Mouse (Mus musculus) spleen, adult 2 months (tissue): ENCODE measurements around the gene Gpr156.

Source experiments
- CTCF ChIP-seq: fragments of 200-500 bp; IDR thresholded peaks from 2 replicates; pipeline ENCODE4 v1.5.1; 2011; ENCODE audit warnings: mild to moderate bottlenecking, inconsistent platforms; ENCODE audit not compliant: insufficient read depth, insufficient read length, insufficient replicate concordance; ENCODE audit errors: extremely low read depth
- POLR2A ChIP-seq: fragments of 200-500 bp; IDR thresholded peaks from 2 replicates; pipeline ENCODE4 v1.6.1; 2011; ENCODE audit warnings: low read depth, low read length, inconsistent platforms

DNA sequence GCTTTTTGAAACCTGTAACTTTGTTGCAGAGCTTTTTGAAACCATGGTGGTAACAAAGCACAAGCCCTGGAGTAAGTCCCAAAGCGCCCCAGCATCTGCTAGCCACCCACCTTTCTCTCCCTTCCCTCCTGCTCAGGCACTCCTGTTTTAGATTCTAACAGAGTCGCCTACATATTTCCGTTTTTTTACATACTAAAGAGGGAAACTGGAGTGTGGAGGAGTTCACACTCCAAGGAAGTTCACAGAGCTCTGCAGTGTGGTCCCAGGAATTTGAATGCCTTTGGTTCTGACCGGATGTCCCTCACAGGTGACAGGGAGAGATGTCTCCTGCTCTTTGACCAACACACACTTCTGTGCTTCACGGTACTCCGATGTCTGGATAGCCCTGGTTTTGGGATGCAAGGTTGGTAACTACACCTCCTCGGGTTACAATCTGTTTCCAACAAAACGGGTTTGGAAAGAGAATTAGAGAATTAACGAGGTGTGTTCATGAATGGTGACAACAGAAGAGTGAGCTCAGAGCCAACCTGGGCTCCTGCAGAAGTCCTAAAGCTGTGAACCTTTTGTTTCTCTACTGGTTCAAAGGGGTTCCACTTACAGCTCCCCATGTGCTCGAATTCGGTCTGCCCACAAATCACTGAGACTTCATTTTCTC, 72.0 kb downstream of the Gpr156 start:
- no peak for TF ChIP-seq CTCF
- no peak for TF ChIP-seq POLR2A
